Mouse (Mus musculus) heart, adult 9 months (tissue): ENCODE measurements around the gene Isg15.

Source experiments
- DNase-seq, 2 experiments: peaks; one replicate each; pipeline ENCODE4 v3.0.0; 2022; ENCODE audit warnings: low spot score in 2 of 2

Isg15 gene

DNA sequence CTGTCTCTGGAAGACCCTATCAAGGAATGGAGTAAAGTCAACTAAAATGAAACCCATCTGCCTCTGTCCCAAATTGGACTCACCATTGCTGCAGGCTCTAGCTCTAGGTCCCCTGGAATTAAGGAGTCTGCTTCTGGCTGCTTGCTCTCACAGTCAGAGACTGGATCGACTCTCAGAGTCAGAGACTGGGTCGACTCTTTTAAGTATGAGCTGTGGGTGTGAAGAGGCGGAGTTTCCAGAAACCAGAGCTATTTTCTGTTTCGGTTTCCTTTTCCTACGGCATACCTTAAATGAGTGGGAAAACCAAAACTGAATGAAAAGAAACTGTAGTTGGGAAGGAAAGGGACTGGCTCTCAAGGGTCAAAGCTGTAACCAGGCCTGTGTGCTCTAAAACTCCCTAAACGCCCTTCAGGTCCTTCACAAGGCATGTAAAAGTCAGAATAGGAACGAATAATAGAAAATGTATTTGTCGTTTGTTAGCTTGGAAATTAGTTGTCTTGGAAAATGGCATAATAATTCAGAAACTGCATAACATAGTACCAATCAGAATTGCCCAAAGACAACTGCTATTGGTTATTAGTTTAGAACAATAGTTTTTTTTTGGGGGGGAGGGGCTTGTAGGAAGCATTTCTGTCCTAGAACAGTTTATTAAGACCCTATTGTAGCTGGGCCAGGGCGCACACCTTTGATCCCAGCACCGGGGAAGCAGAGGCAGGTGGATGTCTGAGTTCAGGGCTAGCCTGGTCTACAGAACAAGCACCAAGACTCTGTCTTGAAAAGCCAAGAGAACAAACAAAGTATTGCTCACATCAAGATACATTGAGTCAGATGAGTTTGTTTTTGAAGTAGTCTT lies at the start of gene Isg15:
Gene Isg15 (minus strand): TSS at position 196 of the 853 bp plus-strand sequence.
- peak in 1 of 2 experiments; percentile 50 for DNase-seq

DNA sequence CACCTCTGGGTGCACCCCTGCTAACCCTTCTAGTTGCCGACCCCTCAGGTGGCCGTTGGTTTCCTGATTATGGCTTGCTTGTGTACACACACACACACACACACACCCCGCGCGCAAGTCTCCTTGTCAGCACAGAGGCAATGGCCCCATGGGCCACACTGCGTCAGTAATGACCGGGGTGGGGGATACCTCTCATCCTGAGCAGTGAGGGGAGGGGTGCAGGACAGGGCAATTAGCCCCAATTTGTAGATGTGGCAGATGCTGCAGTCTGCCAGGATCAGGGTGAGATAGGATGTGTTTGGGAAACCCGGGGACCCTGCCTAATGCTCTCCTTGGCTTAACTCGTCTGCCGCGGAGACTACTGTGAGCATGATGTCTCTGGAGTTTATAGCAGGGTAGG lies 48.9 kb upstream of the Isg15 start:
- no peak for DNase-seq

DNA sequence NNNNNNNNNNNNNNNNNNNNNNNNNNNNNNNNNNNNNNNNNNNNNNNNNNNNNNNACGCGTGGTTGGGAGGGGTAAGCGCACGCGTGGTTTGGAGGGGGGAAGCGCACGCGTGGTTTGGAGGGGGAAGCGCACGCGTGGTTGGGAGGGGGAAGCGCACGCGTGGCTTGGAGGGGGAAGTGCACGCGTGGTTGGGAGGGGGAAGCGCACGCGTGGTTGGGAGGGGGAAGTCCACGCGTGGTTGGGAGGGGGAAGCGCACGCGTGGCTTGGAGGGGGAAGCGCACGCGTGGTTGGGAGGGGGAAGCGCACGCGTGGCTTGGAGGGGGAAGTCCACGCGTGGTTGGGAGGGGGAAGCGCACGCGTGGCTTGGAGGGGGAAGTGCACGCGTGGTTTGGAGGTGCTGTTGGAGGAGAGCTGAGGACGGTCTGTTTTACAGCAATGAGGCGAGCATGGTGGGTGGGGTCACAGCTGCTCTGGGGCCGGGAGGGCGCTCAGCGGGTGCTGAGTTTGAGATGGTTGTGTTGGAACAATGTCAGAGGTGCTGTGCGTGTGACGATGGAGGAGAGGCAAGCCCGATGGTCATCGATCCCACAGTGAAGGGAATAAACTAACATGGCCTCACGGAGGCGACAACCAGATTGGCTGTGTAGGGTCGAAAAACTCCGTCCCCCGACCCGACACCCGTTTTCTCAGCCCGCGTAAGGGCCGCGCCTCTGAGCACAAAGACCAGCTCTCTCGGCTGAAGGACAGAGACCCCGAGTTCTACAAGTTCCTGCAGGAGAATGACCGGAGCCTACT lies 36.2 kb upstream of the Isg15 start:
- no peak for DNase-seq

DNA sequence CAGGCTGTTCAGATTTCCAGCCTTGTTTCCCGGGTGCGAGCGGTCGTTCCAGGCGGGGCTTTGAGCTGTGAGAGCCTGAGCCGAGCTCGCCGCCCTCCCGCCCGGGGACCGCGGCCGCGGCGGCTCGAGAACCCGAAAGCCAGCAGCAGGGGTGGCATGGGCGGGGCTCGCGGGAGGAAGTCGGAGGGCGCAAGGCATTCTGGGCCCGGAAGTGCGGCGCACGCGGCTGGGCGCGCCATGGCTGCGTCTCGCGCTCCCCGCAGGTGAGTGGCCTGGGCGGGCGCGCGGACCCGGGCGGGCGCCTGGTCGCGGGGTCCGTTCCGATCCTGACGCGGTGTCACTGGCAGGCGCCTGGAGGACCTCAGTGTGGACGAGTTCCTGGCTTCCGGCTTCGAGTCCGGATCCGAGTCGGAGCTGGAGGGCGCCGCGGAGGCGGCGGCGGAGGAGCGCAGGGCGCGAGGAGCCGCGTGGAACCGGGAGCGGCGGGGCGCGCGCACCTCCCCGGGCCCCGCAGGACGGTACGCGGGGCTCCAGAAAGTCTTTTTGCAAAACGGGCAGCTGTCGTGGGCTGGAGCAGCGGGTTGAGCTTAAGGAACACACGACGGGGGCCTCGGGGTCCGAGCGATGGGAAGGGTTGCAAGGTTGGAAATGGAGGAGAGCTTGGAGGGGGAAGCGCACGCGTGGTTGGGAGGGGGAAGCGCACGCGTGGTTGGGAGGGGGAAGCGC lies 35.4 kb upstream of the Isg15 start, which contains the start of gene Noc2l:
Gene Noc2l (plus strand): TSS at position 203 of the 726 bp plus-strand sequence.
- peak; percentile 86 for DNase-seq

DNA sequence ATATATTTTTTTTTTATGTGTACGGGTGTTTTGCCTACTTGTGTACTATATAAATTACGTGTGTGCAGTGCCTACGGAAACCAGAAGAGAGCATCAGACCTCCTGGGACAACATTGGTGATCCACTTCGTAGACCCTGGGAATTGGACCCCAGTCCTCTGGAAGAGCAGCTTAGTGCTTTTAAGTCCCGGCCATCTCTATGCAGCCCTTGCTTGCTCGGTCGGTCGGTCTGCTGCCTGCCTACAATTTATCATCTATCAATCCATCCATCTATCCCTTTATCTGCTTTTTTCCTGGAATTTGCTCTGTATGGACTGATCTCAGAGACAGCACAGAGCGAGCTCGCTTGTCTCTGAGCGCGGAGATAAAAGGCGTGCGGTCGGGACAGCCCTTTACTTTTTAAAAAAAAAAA lies 34.7 kb upstream of the Isg15 start:
- no peak for DNase-seq

DNA sequence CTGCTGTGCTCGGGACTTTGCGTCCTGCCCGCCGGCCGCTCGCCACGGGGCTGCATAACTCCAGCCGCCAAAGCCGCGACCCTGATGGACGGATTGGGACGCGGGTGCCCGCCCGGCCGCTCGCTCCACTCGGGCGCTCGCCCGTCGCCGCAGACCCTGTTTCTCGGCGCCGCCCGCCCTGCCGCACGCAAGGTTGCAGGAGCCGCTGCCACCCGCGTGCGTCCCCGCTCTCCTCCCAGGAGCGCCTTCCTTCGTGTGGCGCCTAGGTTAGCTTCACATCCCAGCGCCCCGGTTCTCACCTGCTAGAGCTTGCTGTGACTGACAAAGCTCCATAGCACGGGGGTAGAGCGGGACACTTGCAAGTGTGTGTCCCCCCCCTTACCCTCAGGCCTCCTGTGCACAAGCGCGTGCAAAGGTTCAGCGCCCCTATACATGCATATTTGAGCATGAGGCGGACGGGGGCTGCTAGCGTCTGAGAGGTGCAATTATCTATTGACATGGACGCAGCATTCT lies 34.1 kb upstream of the Isg15 start, which contains the start of gene Plekhn1:
Gene Plekhn1 (minus strand): TSS at position 157 of the 513 bp plus-strand sequence.
- peak; percentile 69 to 71 for DNase-seq

DNA sequence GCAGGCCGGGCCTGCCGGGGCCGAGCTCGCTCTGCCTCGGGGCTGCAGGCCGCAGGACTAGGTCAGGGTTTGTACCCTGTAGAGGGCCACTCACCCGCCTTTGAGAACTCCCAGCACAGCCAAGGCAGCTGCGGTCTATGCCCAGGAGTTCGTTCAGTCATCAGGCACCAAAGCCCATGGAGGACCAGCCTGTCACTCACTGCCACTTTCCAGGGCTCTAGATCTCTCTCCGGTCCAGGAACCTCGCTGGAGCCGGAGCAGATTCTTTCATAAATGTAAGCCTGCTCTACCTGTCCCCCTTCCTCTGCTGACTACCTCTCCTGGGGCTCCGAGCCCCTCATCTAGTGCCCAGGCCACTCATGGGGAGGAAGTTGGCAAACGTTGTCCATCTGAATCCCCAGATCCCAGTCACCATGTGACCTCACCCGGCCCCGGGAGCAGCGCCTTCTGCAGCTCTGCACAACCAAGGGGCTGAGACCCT lies 33.4 kb upstream of the Isg15 start:
- DNase-seq: no peak

DNA sequence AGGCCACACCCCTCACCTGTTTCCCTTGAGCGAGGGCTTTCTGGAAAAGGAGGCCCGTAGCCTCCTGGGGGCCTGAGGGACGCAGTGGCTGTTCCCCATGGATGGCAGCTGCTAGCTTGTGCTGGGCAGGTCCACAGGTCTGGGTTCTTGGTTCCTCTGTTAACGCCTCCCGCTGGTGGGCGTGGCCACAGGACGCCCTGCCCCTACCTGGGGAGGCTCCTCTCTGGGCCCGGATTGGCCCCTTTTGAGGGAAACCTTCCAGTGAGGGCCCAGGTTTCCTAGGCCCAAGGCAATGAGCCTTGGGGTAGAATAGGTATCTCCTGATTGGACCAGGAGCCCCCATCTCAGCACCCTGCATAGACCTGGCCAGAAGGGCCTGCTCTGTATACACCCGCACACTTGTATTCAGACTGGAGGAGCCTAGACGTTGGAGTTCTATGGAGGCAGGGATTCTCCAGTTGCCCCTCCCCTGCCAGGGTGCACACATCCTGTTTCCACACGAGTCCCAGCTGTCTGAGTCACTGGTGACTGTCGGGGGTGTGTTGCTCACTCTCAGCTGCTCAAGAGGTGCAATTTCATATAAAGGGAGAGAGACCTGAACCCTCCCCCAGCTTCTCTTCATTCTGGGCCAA lies 27.9 kb upstream of the Isg15 start:
- DNase-seq: no peak

DNA sequence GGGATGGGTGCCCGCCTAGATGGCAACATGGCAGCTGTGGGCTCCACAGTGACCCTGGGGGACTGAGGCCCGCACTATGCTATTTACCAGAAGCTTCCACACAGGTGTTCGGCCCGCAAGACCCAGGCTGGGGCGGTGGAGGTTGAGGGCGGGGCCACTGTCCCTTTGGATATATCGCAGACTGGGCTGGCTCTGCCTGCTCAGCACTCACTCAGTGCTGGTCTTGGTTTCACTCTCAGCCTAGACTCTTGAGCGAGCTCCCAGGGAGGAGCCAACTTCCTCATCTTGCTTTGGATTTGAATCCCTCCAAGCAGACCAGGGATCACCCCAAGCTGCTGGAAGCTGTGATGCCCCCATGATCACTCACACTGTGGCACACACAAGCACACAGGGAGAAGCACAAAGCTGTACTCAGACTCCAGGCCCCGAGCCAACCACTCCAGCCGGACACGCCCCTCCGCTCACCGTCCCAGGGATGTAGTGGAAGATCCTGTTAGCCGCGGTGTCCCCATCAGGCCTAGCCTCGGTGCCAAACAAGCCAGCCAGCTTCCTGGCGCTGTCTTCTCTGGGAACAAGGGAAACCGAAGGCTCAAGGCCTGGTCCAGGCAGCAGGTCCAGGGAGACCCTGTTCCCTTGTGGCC lies 27.3 kb upstream of the Isg15 start:
- peak; percentile 40 to 43 for DNase-seq

DNA sequence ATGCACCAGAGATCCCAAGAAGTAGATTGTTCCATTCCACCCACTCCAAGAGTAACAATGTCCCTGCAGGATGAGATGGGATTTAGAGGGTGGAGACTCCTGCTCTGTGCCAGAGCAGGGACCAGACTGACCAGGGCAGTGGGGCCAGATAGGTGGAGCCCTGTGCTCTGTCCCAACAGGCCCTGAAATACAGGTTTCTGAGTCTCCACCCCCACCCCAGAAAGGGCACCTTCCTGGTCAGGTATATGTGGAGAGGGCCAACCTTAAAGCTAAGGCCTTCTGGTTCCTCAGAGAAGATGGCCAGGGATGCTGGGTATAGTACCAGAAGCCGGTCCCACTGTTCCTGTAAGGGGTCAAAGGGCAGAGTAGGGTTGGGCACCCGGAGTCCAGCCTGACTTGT lies 23.7 kb upstream of the Isg15 start:
- no peak for DNase-seq

DNA sequence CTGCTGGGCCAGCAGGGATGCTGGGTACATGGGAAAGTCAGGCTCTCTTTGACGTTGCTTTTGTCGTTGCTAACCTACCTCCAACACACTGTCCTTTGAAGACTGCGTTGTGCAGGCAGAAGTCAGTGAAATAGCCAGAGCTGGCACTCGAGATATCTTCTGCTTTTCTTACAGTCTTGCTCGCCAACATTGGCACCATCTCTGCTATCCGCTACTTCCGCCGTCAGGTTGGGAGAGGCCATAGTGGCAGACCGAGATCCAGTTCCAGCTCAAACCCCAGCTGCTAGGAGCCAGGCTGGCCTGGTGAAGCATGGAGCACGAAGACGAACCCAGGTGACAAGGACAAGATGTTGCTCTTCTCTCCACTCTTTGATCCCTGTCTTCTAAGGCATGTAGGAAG lies 19.3 kb upstream of the Isg15 start:
- no peak for DNase-seq

DNA sequence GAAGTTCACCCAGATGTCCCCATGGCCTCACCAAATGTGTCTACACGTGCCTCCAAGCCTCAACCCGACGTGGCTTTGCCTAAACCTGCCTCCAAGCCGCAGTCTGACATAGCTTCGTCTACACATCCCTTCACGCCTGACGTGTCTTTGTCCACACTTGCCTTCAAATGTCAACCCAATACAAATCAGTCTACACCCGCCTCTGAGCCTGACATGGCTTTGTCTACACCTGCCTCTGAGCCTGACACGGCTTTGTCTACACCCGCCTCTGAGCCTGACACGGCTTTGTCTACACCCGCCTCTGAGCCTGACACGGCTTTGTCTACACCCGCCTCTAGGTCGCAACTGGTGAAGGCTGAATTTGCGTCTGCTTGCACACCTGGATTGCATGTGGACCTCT lies 17.2 kb upstream of the Isg15 start:
- peak in 1 of 2 experiments; percentile 35 for DNase-seq

DNA sequence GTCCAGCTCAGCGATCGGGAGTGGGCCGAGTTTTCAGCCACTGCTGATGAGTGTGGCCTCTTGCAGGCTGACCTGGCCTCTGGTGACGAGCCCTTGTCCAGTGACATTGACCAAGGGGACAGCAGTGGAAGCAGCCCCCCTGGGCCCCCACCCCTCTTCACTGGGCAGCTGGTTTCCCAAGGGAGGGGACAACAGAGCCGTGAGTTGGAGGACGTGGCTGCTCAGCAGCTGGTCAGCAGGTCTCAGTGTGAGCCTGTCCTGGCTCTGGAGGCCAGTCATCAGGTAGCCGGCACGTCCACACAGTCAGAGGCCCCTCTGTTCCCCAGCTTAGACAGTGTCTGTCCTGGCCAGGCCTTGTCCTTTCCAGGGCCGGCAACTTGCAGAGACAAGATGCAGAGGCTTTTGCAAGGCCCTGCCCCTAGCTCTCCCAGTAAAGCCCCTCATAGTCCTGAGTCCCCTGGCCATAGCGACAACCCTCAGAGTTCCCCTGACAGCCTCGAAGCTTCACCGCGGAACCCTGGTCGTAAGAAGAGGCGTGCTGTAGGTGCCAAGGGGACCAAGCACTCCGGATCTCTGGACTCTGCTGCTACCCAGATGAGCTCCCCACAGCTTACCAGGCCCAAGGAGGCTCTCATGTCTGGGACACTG lies 16.5 kb upstream of the Isg15 start:
- DNase-seq: peak in 1 of 2 experiments; percentile 48

DNA sequence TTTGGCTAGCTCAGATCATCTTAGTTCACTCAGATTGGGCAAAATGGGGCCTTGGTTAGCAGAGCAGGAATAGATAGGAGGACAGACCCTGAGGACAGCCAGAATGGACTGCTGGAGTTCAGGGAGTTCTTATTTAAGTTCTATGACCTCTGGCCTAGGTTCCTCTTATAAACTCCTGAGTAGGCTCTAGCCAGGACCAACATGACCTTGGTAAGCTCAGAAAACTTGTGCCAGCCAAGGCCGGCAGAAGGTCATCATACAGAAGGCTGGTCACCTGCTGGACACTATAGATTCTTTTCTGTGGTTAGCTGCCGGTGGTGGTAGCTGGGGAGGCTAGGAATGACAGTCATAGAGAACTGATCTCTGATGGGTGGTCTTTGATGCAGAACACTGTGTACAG lies 15.6 kb upstream of the Isg15 start:
- no peak for DNase-seq

DNA sequence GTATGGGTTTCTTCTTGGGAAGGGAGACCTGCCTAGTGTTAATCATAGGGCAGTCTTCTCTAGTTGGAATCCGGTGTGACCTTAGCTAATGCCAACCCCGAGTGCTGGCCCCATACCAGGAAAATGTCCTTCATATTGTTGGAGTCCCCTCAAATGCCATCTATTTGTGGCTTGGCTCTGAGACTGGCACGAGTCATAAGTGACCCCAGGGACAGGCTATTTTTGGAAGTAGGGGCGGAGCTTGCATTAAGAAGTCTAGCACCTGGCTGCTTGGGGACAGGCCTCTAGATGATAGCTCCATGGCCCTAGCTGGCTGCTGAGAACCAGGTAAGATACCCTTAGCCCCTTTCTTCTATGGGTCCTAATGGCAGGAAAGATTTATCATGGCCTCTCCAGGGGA lies 15.0 kb upstream of the Isg15 start, which contains the start of gene Perm1:
Gene Perm1 (plus strand): TSS at position 220 of the 400 bp plus-strand sequence.
- DNase-seq: peak; percentile 78 to 85

DNA sequence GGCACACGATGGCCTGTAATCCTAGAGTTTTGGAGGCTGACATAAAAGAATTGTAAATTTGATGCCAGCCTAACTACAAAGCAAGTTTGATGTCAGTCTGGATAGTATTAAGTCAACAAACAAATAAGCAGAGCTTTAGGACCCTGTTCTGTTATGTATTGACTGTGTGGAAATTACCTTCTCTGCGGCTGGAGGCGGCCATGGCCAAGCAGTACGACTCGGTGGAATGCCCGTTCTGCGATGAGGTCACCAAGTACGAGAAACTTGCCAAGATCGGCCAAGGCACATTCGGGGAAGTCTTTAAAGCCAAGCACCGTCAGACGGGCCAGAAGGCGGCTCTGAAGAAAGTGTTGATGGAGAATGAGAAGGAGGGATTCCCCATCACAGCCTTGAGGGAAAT lies 12.5 kb upstream of the Isg15 start:
- no peak for DNase-seq

DNA sequence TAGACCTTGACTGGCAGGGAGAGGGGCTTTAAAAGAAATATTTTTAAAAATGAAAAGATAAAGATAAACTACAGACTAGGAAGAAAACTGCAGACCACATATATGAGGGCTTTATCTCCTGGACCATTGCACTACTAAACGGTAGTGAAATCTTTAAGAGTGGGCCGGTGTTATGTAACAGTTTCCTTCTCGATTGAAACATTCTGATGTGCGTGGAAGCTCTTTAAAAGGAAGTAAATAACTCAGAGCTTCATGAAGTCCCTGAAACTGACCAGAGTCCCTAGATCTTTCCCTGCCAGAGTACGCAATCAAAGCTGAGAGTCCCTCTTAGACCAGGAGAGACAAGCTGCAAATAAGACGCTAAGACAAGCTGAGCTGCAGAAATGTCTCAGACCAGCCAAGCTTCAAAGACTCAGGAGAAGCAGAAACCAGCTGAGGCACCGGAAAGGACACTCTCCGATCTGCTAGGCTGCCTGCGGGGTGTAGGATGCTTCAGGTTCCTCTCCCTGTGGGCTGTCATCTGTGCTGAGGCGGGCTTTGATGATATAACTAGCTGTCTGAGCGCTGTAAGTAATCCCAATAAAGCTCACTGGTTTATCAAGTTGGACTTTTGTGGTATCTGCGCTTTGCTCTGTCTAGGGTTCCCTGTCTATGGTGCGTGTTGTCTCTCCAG lies 9.5 kb upstream of the Isg15 start:
- DNase-seq: no peak

DNA sequence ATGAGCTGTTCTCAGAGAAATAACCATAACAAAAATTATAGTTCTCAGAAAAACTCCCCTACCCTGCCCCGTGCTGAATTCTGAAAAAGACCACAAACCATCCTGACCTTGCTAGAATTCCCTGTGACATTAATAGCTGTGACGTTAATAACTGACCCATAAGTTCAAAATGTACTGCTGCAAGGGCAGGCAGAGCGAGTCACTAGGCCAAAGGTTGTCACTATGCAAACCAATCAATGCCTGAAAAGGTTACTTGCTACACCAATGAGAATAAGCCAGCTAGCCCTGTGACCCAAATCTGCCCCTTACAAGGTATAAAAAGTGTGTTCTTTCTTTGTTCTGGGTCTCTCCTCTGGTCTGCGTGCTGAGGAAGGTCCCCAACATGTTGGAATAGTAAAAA lies 8.3 kb upstream of the Isg15 start:
- DNase-seq: no peak

DNA sequence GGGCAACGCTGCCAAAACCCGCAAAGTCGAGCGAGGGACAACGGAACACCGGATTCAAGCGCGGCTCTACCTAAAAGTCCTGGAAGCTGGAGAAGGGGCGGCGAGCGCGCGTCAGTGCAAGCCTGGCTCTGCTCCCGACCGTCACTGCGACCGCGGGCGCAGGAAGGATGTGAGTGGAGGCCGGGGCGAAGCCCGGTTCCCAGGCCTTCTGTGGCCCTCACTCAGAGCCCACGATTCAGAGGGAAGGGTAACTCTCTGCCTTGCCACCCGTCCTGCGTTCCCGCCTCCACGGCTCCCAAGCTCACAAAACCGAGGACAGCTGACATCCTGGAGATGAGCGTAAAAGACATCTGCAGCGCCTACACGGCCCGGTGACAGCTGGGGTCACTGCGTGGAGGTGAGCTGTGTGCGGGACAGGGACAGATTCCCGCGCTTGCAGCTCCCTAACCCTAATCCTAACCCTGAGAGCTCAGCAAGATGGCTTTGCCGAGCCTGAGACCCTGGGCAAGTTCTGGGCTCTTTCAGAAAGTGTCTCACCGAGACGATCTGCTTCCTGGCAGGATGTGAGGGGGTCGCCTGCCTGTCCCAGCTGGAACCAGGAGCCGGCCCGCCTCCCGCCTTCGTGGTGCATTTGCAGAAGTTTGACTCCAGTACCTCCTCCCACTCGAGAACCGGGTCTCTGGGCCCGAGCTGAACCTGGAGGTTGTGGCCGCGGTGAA lies 3.0 kb upstream of the Isg15 start:
- no peak for DNase-seq
